Mouse (Mus musculus) left cerebral cortex, adult 8-10 months (tissue): ENCODE data around the gene Piwil1. TPM values are rescaled to one million over a fixed set of nuclear protein-coding genes. Genes with fewer than 3 reads are reported as not detected.

Experiments used
- total RNA-seq, 4 experiments: library from RNA; stranded (reverse); gene quantifications; 2 replicates each; pipeline ENCODE4 v1.2.4; 2022

The Piwil1 gene
- total RNA-seq, 4 experiments from 2014 or later = 0.08 to 0.21 (median 0.12) TPM; not detected in 1

Other genes starting within 250 kb of the Piwil1 start
- 1 to 10 TPM; 1.9 to 2.6 (median 1.9) TPM for gene Fzd10, start 101.7 kb upstream of the Piwil1 start, total RNA-seq